Mouse (Mus musculus) testis, adult 2 months (tissue): Measurements from ENCODE around the gene Gm20696. TPM values are rescaled to one million over a fixed set of nuclear protein-coding genes. Genes with fewer than 3 reads are reported as not detected.

Experiments used
- H3K27ac ChIP-seq: fragments of 200-500 bp; 2 replicates; pipeline ENCODE4 v1.5.1; 2012; ENCODE audit warnings: low read depth, low read length; ENCODE audit not compliant: control insufficient read depth, insufficient read depth
- H3K27me3 ChIP-seq: fragments of 200-500 bp; 2 replicates; pipeline ENCODE4 v1.6.1; 2012; ENCODE audit warnings: mild to moderate bottlenecking, low read length, moderate library complexity; ENCODE audit not compliant: control insufficient read depth, insufficient read depth
- H3K36me3 ChIP-seq: fragments of 200-500 bp; 2 replicates; pipeline ENCODE4 v1.6.1; 2012; ENCODE audit warnings: mild to moderate bottlenecking, low read length; ENCODE audit not compliant: control insufficient read depth, insufficient read depth
- H3K4me1 ChIP-seq: fragments of 200-500 bp; 2 replicates; pipeline ENCODE4 v1.6.1; 2012; ENCODE audit warnings: low read length; ENCODE audit not compliant: control insufficient read depth, insufficient read depth
- H3K4me3 ChIP-seq: fragments of 200-500 bp; 2 replicates; pipeline ENCODE4 v1.5.1; 2012; ENCODE audit warnings: low read depth, mild to moderate bottlenecking, low read length, moderate library complexity, mixed read lengths; ENCODE audit not compliant: control insufficient read depth
- CTCF ChIP-seq: fragments of 200-500 bp; IDR thresholded peaks from 2 replicates; pipeline ENCODE4 v1.5.1; 2012; ENCODE audit warnings: low read depth, mild to moderate bottlenecking, inconsistent platforms, low read length, moderate library complexity; ENCODE audit not compliant: control insufficient read depth, insufficient read depth, insufficient replicate concordance
- POLR2A ChIP-seq: fragments of 200-500 bp; IDR thresholded peaks from 2 replicates; pipeline ENCODE4 v1.6.1; 2012; ENCODE audit warnings: low read depth, mild to moderate bottlenecking, inconsistent platforms, low read length, moderate library complexity; ENCODE audit not compliant: control insufficient read depth
- polyA plus RNA-seq: library from polyadenylated mRNA; depleted of rRNA; stranded (reverse); fragments of >200 nt; gene quantifications from 2 replicates; pipeline ENCODE4 v1.2.3, GENCODE M21; 2012

Gene Gm20696
- polyA plus RNA-seq, 1 experiment, result 0.02 TPM

GRCm38 (mm10) chr6:99420666-99421065 lies 245.9 kb downstream of the Gm20696 start:
- H3K4me3 ChIP-seq, result no peak overlapping the region
- no peaks in the 10 kb centered on the region for H3K4me1 ChIP-seq
- TF ChIP-seq POLR2A (no peak), CTCF (no peak)

GRCm38 (mm10) chr6:99412598-99412997 lies 254.0 kb downstream of the Gm20696 start:
- no peaks in the 10 kb centered on the region for H3K27me3 ChIP-seq

More at GRCm38 (mm10) chr6:99420666-99421065, 245.9 kb downstream of the Gm20696 start:
- Histone ChIP-seq H3K27me3 (no peaks in the 10 kb centered on the region), H3K27ac (no peak overlapping the region), H3K36me3 (no peaks in the 10 kb centered on the region)

DNA sequence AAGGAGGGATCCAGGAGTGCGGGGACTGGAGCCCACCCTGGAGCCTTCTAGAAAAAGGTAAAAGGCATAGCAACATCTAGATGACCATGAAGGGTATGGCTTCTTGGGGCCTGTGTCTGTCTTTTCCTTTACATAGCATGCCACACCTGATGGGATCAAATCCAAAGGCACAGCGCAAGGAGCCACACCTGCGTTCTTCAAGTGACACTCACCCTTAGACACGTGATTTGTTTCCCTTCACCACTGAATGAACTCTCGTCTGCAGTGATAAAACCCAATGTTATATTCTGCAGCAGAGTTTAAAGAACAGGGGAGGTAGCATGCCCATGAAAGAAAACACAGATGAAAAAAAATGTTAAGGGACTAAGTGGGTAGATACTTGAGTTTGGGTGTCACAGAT lies 257.0 kb downstream of the Gm20696 start:
- TF ChIP-seq CTCF, result no peak
- no peak for TF ChIP-seq POLR2A

More at GRCm38 (mm10) chr6:99412598-99412997, 254.0 kb downstream of the Gm20696 start:
- H3K36me3 ChIP-seq, result no peaks in the 10 kb centered on the region
- no peak overlapping the region for H3K27ac ChIP-seq
- H3K4me1 ChIP-seq, result no peaks in the 10 kb centered on the region
- H3K4me3 ChIP-seq, result no peak overlapping the region
- no peak for TF ChIP-seq CTCF
- no peak for TF ChIP-seq POLR2A

DNA sequence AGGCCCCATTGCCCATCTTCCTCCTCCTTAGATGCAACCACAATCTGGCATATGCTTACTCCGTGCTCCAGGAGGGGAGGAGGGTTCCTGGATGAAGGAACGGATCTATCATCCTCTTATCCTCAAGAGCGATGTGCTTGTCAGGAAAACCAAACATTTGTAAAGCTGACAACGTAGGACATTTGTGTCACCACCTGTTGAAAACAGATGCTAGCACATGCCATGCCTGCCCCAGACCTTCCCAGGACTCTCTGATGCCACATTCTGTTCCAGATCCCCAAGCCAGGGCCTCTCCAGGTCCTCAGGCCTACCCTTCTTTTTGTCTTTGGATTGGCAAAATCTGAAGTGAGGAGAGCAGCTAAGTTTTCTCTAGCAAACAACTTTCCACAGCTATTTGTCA lies 257.7 kb downstream of the Gm20696 start:
- Histone ChIP-seq H3K4me1 (no peaks in the 10 kb centered on the region), H3K27me3 (no peaks in the 10 kb centered on the region), H3K27ac (no peak overlapping the region), H3K36me3 (no peaks in the 10 kb centered on the region), H3K4me3 (no peak overlapping the region)
- TF ChIP-seq CTCF, result no peak
- no peak for TF ChIP-seq POLR2A

More for the DNA sequence above, 257.0 kb downstream of the Gm20696 start:
- Histone ChIP-seq H3K4me1 (no peaks in the 10 kb centered on the region), H3K27ac (no peak overlapping the region), H3K27me3 (no peaks in the 10 kb centered on the region), H3K4me3 (no peak overlapping the region), H3K36me3 (no peaks in the 10 kb centered on the region)

DNA sequence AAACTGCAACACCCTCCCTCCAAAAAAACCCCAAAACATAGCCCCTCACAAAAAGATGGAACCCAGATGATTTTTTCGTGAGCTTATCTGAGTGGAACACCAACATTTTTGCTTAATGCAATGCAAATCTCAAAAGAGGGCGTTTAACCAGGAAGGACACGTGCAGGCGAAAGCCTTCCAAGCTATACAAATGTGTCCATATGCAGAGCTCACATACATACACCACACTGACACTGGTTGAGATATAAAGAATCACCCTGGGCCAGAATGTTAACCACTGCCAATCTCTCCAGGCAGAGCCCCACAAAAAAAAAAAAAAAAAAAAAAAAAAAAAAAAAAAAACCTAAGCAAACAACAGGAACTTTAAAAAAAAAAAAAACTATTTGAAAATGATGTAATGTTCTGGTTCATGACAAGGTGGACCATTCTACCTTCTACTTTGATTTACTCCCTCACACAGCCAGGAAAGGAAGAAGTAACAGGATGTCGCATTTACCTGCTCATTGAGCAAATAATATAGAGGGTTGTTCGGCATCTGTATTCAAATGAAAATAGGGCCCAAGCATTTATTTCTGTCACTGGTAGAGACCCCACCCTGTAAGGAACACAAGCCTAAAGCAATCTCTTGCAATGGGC lies 262.7 kb downstream of the Gm20696 start:
- Histone ChIP-seq H3K36me3 (no peaks in the 10 kb centered on the region), H3K27ac (no peak overlapping the region), H3K4me1 (no peaks in the 10 kb centered on the region), H3K4me3 (no peak overlapping the region), H3K27me3 (no peaks in the 10 kb centered on the region)
- no peak for TF ChIP-seq CTCF
- no peak for TF ChIP-seq POLR2A

DNA sequence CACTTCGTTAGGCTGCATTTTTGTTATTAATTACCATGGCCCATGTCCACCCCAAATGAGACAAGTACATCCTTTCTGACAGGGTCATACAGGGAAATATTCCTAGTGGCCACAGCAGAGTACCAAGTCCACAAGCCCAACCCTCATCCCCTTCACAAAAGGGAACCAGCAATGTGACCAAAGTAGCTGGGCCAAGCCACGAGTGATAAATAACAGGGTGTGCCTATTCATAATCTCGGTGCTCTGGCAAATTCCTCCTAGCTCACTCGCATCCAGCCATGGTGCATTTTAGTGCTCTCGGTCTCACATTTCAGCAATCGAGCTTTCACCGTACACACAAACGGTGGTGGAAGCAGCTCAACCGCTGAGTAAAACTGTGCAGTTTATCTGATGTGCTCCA lies 263.7 kb downstream of the Gm20696 start:
- TF ChIP-seq CTCF, result no peak
- TF ChIP-seq POLR2A, result no peak
- Histone ChIP-seq H3K27ac (no peak overlapping the region), H3K4me3 (no peak overlapping the region), H3K4me1 (no peaks in the 10 kb centered on the region), H3K27me3 (no peaks in the 10 kb centered on the region), H3K36me3 (no peaks in the 10 kb centered on the region)

- no peaks in the 10 kb centered on the region for H3K4me1 ChIP-seq
- no peak for TF ChIP-seq POLR2A
- no peak for TF ChIP-seq CTCF
- no peak overlapping the region for H3K4me3 ChIP-seq
- no peak overlapping the region for H3K27ac ChIP-seq
- no peaks in the 10 kb centered on the region for H3K36me3 ChIP-seq
- H3K27me3 ChIP-seq, result no peaks in the 10 kb centered on the region
These were observed 264.2 kb downstream of the Gm20696 start for GRCm38 (mm10) chr6:99402370-99402769.

- H3K36me3 ChIP-seq, result no peaks in the 10 kb centered on the region
- no peaks in the 10 kb centered on the region for H3K27me3 ChIP-seq
- no peak overlapping the region for H3K4me3 ChIP-seq
- no peaks in the 10 kb centered on the region for H3K4me1 ChIP-seq
- TF ChIP-seq CTCF, result no peak
- no peak for TF ChIP-seq POLR2A
- no peak overlapping the region for H3K27ac ChIP-seq
These were observed 264.8 kb downstream of the Gm20696 start for GRCm38 (mm10) chr6:99401801-99402200.
